Mouse (Mus musculus) heart, embryonic 10.5 days (tissue): ENCODE results near the gene H2-DMb1. TPM values are rescaled to one million over a fixed set of nuclear protein-coding genes. Genes with fewer than 3 reads are reported as not detected.

ENCODE experiments used
- DNase-seq: peaks from one replicate; pipeline ENCODE4 v3.0.0-alpha.2; 2017; ENCODE audit warnings: low spot score
- H3K27ac ChIP-seq: fragments of 300-500 bp; sonication (generic); 2 replicates; pipeline ENCODE4 v1.5.1; 2016; ENCODE audit warnings: mild to moderate bottlenecking
- H3K27me3 ChIP-seq: fragments of 300-500 bp; sonication (generic); 2 replicates; pipeline ENCODE4 v1.6.1; 2016; ENCODE audit warnings: mild to moderate bottlenecking; ENCODE audit not compliant: poor library complexity, insufficient read depth, severe bottlenecking
- H3K36me3 ChIP-seq: fragments of 300-500 bp; sonication (generic); 2 replicates; pipeline ENCODE4 v1.6.1; 2016; ENCODE audit warnings: mild to moderate bottlenecking, moderate library complexity
- H3K4me1 ChIP-seq: fragments of 300-500 bp; sonication (generic); 2 replicates; pipeline ENCODE4 v1.6.1; 2016; ENCODE audit warnings: mild to moderate bottlenecking
- H3K4me3 ChIP-seq: fragments of 300-500 bp; sonication (generic); 2 replicates; pipeline ENCODE4 v1.5.1; 2016; ENCODE audit warnings: mild to moderate bottlenecking, moderate library complexity
- H3K9me3 ChIP-seq: fragments of 300-500 bp; sonication (generic); 2 replicates; pipeline ENCODE4 v1.6.1; 2016; ENCODE audit warnings: mild to moderate bottlenecking, moderate library complexity
- WGBS: fragments of 180-500 bp; shearing (Covaris S2); methylation state at CpG from one replicate; pipeline ENCODE4 v1.1.7; 2016; 5-methylcytosine and 5-hydroxymethylcytosine counted together
- polyA plus RNA-seq: library from polyadenylated mRNA; unstranded; fragments of >200 nt; fragmentation: Nextera tagmentation; extraction: Ambion mirVana; gene quantifications from 2 replicates; pipeline ENCODE4 v1.2.1, GENCODE M21; 2016

H2-DMb1 gene
- polyA plus RNA-seq, 1 experiment from 2014 or later = 0.29 TPM

GRCm38 (mm10) chr17:34128264-34128937, 24.5 kb upstream of the H2-DMb1 start:
- no peaks in the 10 kb centered on the region for H3K9me3 ChIP-seq
- no peaks in the 10 kb centered on the region for H3K27me3 ChIP-seq
- peaks cover 9% of the 10 kb centered on the region; the same call in 1 of the 2 replicates for H3K36me3 ChIP-seq
- no peak for DNase-seq
- 16% methylated on average over 13 of the region's 13 CpGs for whole genome bisulfite sequencing
- H3K4me3 ChIP-seq = peak overlapping the region; percentile 27
- H3K4me1 ChIP-seq = peaks cover 41% of the 10 kb centered on the region
- peak overlapping the region; percentile 39; the same call in 1 of the 2 replicates for H3K27ac ChIP-seq

- H3K27me3 ChIP-seq = no peaks in the 10 kb centered on the region
- no peak for DNase-seq
- H3K27ac ChIP-seq = peak overlapping the region; percentile 39; the same call in 1 of the 2 replicates
- peaks cover 9% of the 10 kb centered on the region; the same call in 1 of the 2 replicates for H3K36me3 ChIP-seq
- 17% methylated on average over 18 of the region's 18 CpGs for whole genome bisulfite sequencing
- peak overlapping the region; percentile 27 for H3K4me3 ChIP-seq
- H3K4me1 ChIP-seq = peaks cover 34% of the 10 kb centered on the region
- no peaks in the 10 kb centered on the region for H3K9me3 ChIP-seq
Measured at GRCm38 (mm10) chr17:34128944-34129791, 23.7 kb upstream of the H2-DMb1 start.

GRCm38 (mm10) chr17:34130073-34130947, 22.6 kb upstream of the H2-DMb1 start:
- DNase-seq = no peak
- WGBS = 77% methylated on average over 19 of the region's 19 CpGs

GRCm38 (mm10) chr17:34131911-34132310, 21.0 kb upstream of the H2-DMb1 start:
- peaks cover 32% of the 10 kb centered on the region for H3K4me1 ChIP-seq
- DNase-seq = no peak
- WGBS = 73% methylated on average over 7 of the region's 7 CpGs
- no peak overlapping the region for H3K27ac ChIP-seq
- H3K27me3 ChIP-seq = peaks cover 12% of the 10 kb centered on the region
- H3K9me3 ChIP-seq = no peaks in the 10 kb centered on the region
- H3K36me3 ChIP-seq = 0 out of 2 replicates have a peak, but pooled peaks cover under 1% of the 10 kb centered on the region
- H3K4me3 ChIP-seq = no peak overlapping the region

More at GRCm38 (mm10) chr17:34130073-34130947, 22.6 kb upstream of the H2-DMb1 start:
- Histone ChIP-seq H3K4me1 (peaks cover 30% of the 10 kb centered on the region), H3K4me3 (no peak overlapping the region), H3K27me3 (no peaks in the 10 kb centered on the region), H3K9me3 (no peaks in the 10 kb centered on the region), H3K36me3 (peaks cover 9% of the 10 kb centered on the region; the same call in 1 of the 2 replicates), H3K27ac (no peak overlapping the region)

- Histone ChIP-seq H3K36me3 (no peaks in the 10 kb centered on the region), H3K27ac (no peak overlapping the region), H3K4me3 (no peak overlapping the region), H3K27me3 (peaks cover 26% of the 10 kb centered on the region), H3K4me1 (peaks cover 18% of the 10 kb centered on the region), H3K9me3 (no peaks in the 10 kb centered on the region)
- 78% methylated on average over 11 of the region's 11 CpGs for WGBS
- DNase-seq = no peak
Measured at GRCm38 (mm10) chr17:34133289-34133688, 19.6 kb upstream of the H2-DMb1 start.

GRCm38 (mm10) chr17:34134451-34134850, 18.4 kb upstream of the H2-DMb1 start:
- no peak overlapping the region for H3K27ac ChIP-seq

GRCm38 (mm10) chr17:34135297-34136224, 17.3 kb upstream of the H2-DMb1 start:
- peaks cover 49% of the 10 kb centered on the region for H3K27me3 ChIP-seq
- no peaks in the 10 kb centered on the region for H3K9me3 ChIP-seq
- H3K36me3 ChIP-seq = no peaks in the 10 kb centered on the region
- H3K27ac ChIP-seq = no peak overlapping the region
- peak overlapping the region; percentile 58 for H3K4me3 ChIP-seq
- WGBS = 8% methylated on average over 31 of the region's 31 CpGs
- H3K4me1 ChIP-seq = peaks cover 21% of the 10 kb centered on the region
- DNase-seq = peak; percentile 97

More at GRCm38 (mm10) chr17:34134451-34134850, 18.4 kb upstream of the H2-DMb1 start:
- H3K27me3 ChIP-seq = peaks cover 38% of the 10 kb centered on the region
- no peak overlapping the region for H3K4me3 ChIP-seq
- no peaks in the 10 kb centered on the region for H3K9me3 ChIP-seq
- DNase-seq = no peak
- no peaks in the 10 kb centered on the region for H3K36me3 ChIP-seq
- H3K4me1 ChIP-seq = peaks cover 12% of the 10 kb centered on the region
- WGBS = 88% methylated on average over 3 of the region's 3 CpGs

GRCm38 (mm10) chr17:34137601-34138000, 15.3 kb upstream of the H2-DMb1 start:
- Histone ChIP-seq H3K27me3 (peaks cover 66% of the 10 kb centered on the region), H3K27ac (no peak overlapping the region), H3K4me1 (peaks cover 21% of the 10 kb centered on the region), H3K4me3 (no peak overlapping the region), H3K36me3 (no peaks in the 10 kb centered on the region), H3K9me3 (no peaks in the 10 kb centered on the region)
- no peak for DNase-seq
- whole genome bisulfite sequencing = 69% methylated on average over 7 of the region's 7 CpGs

GRCm38 (mm10) chr17:34138655-34139054, 14.2 kb upstream of the H2-DMb1 start:
- Histone ChIP-seq H3K4me3 (no peak overlapping the region), H3K4me1 (peaks cover 27% of the 10 kb centered on the region), H3K9me3 (no peaks in the 10 kb centered on the region), H3K27me3 (peaks cover 73% of the 10 kb centered on the region), H3K27ac (no peak overlapping the region), H3K36me3 (no peaks in the 10 kb centered on the region)
- WGBS = 73% methylated on average over 7 of the region's 7 CpGs
- no peak for DNase-seq

- Histone ChIP-seq H3K27me3 (peaks cover 73% of the 10 kb centered on the region), H3K4me3 (peak overlapping the region; percentile 58), H3K27ac (no peak overlapping the region), H3K9me3 (no peaks in the 10 kb centered on the region), H3K36me3 (no peaks in the 10 kb centered on the region), H3K4me1 (peaks cover 27% of the 10 kb centered on the region)
- 2% methylated on average over 16 of the region's 16 CpGs for WGBS
- DNase-seq = peak; percentile 79
Measured at GRCm38 (mm10) chr17:34139416-34139815, 13.5 kb upstream of the H2-DMb1 start.

GRCm38 (mm10) chr17:34140240-34140639, 12.6 kb upstream of the H2-DMb1 start:
- Histone ChIP-seq H3K36me3 (no peaks in the 10 kb centered on the region), H3K4me3 (peak overlapping the region; percentile 58), H3K4me1 (peaks cover 27% of the 10 kb centered on the region), H3K27ac (no peak overlapping the region), H3K9me3 (no peaks in the 10 kb centered on the region), H3K27me3 (peaks cover 76% of the 10 kb centered on the region)
- 2% methylated on average over 5 of the region's 5 CpGs for WGBS
- DNase-seq = no peak
